Mouse (Mus musculus) midbrain, embryonic 16.5 days (tissue): Measurements from ENCODE around the gene Gm20683. TPM values are rescaled to one million over a fixed set of nuclear protein-coding genes. Genes with fewer than 3 reads are reported as not detected.

Experiments
- ATAC-seq: fragments of 200-750 bp; cut with Nextera tagmentation; 2 replicates; pipeline ENCODE4 v1.8.0; 2017; ENCODE audit warnings: moderate TSS enrichment
- H3K27ac ChIP-seq: fragments of 300-500 bp; sonication (generic); 2 replicates; pipeline ENCODE4 v1.5.1; 2014; ENCODE audit warnings: mild to moderate bottlenecking, low read length, mixed read lengths
- H3K27me3 ChIP-seq: fragments of 300-500 bp; sonication (generic); 2 replicates; pipeline ENCODE4 v1.6.1; 2014; ENCODE audit warnings: low read depth, low read length, mixed read lengths; ENCODE audit not compliant: control insufficient read depth, insufficient read depth
- H3K36me3 ChIP-seq: fragments of 300-500 bp; sonication (generic); 2 replicates; pipeline ENCODE4 v1.6.1; 2014; ENCODE audit warnings: mild to moderate bottlenecking, low read length, moderate library complexity, mixed read lengths; ENCODE audit not compliant: control insufficient read depth, insufficient read depth
- H3K4me1 ChIP-seq: fragments of 300-500 bp; sonication (generic); 2 replicates; pipeline ENCODE4 v1.6.1; 2014; ENCODE audit warnings: mild to moderate bottlenecking, low read length, mixed read lengths; ENCODE audit not compliant: control insufficient read depth, insufficient read depth
- H3K4me2 ChIP-seq: fragments of 300-500 bp; sonication (generic); 2 replicates; pipeline ENCODE4 v1.6.1; 2014; ENCODE audit warnings: mild to moderate bottlenecking, low read length, mixed read lengths
- H3K4me3 ChIP-seq: fragments of 300-500 bp; sonication (generic); 2 replicates; pipeline ENCODE4 v1.5.1; 2014; ENCODE audit warnings: low read depth, mild to moderate bottlenecking, low read length, moderate library complexity, mixed read lengths
- H3K9ac ChIP-seq: fragments of 300-500 bp; sonication (generic); 2 replicates; pipeline ENCODE4 v1.6.1; 2014; ENCODE audit warnings: low read depth, low read length, mixed read lengths
- H3K9me3 ChIP-seq: fragments of 300-500 bp; sonication (generic); replicated peaks from 2 replicates; pipeline ENCODE4 v1.6.1; 2014; ENCODE audit warnings: mild to moderate bottlenecking, low read length, mixed read lengths; ENCODE audit not compliant: control insufficient read depth, poor library complexity, severe bottlenecking
- WGBS: fragments of 180-500 bp; shearing (Covaris S2); extraction: QIAGEN DNeasy Blood & Tissue Kit; methylation state at CpG from one replicate; pipeline ENCODE4 v1.1.7; 2014; 5-methylcytosine and 5-hydroxymethylcytosine counted together
- polyA plus RNA-seq: library from polyadenylated mRNA; unstranded; fragments of >200 nt; fragmentation: Nextera tagmentation; extraction: Ambion mirVana; gene quantifications from 2 replicates; pipeline ENCODE4 v1.2.1, GENCODE M21; 2015

Gene Gm20683
- polyA plus RNA-seq, 1 experiment from 2014 or later: 14.5 TPM

DNA sequence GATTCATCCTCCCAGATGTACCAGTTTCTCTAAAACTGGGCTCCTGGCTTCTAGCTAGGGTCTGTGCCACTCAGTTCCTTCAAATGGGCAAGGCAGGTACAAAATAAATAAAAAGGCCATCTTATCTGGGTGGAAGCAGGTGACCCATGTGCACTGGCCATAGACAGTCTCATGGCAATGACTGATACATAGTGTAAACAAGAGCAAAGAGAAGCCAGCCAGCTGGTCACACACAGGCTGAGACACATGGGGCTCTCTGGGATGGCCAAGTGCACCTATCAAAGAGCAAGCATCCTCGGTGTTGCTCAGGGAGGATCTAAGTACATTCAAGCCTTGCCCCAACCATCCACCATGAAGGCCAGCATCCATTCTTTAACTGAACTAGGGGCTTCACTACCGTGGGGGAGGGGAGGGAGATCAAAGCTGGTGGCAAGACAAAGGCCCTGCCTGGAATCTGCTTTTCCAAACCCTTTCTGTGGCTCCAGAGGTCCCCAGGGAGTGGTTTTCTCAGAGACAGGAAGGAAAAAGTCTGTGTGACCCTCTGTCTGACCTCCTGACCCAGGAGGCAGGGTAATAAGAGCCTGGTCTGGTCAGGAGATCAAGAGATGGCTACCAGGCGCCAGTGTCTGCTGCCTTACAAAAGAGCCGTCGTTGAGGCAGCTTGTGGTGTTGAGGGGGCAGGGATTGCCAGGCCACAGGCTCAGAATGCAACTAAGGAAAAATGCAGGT is 39.5 kb upstream of the Gm20683 start:
- WGBS: 11% methylated on average over 5 of the region's 5 CpGs
- H3K9me3 ChIP-seq: no peaks in the 10 kb centered on the region
- no peak overlapping the region for H3K4me2 ChIP-seq
- peak overlapping the region; percentile 58 for H3K27ac ChIP-seq
- peaks cover 17% of the 10 kb centered on the region for H3K4me1 ChIP-seq
- no peaks in the 10 kb centered on the region for H3K27me3 ChIP-seq
- no peak overlapping the region for H3K4me3 ChIP-seq
- H3K36me3 ChIP-seq: peaks cover 19% of the 10 kb centered on the region
- H3K9ac ChIP-seq: peak overlapping the region; percentile 42; the same call in 1 of the 2 replicates
- no peak for ATAC-seq

GRCm38 (mm10) chr17:25880196-25880910 is 38.8 kb upstream of the Gm20683 start, which contains the start of gene Wfikkn1:
TSS of gene Wfikkn1 (minus strand) at chr17:25880858.
- Histone ChIP-seq H3K4me1 (peaks cover 19% of the 10 kb centered on the region), H3K4me3 (no peak within 1 kb of the TSS), H3K27me3 (no peaks in the 10 kb centered on the region), H3K9ac (peak within 1 kb of the TSS; percentile 42; the same call in 1 of the 2 replicates), H3K36me3 (peaks cover 19% of the 10 kb centered on the region), H3K9me3 (no peaks in the 10 kb centered on the region), H3K27ac (peak within 1 kb of the TSS; percentile 58), H3K4me2 (no peak within 1 kb of the TSS)
- WGBS: 24% methylated on average over 5 of the region's 5 CpGs
- no peak for ATAC-seq

- WGBS: 61% methylated on average over 8 of the region's 8 CpGs
- no peak overlapping the region for H3K4me3 ChIP-seq
- no peaks in the 10 kb centered on the region for H3K9me3 ChIP-seq
- peaks cover 19% of the 10 kb centered on the region for H3K36me3 ChIP-seq
- no peaks in the 10 kb centered on the region for H3K27me3 ChIP-seq
- H3K4me1 ChIP-seq: peaks cover 19% of the 10 kb centered on the region
- no peak for ATAC-seq
- no peak overlapping the region for H3K27ac ChIP-seq
- H3K4me2 ChIP-seq: no peak overlapping the region
- H3K9ac ChIP-seq: no peak overlapping the region
These were observed 38.2 kb upstream of the Gm20683 start for GRCm38 (mm10) chr17:25879750-25880149.

DNA sequence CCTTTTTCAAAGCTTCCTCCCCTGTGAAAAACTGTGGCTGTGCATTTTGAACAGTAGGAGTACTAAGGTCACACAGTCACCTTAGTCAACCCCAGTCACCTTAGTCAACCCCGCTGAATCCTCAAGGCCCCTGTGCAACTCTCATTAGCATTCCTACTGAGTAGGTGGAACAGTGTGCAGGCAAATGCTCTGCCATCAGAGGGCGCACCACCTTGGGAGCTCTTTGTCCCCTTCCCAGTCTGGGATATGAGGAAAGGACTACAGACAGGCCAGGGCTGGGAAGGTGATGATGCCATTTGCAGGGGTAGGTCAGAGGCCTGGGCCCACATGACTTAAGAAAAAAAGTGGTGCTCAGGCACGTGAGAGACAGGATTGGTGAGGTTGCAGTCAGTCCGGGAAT is 37.7 kb upstream of the Gm20683 start:
- no peaks in the 10 kb centered on the region for H3K27me3 ChIP-seq
- peaks cover 19% of the 10 kb centered on the region for H3K36me3 ChIP-seq
- H3K4me1 ChIP-seq: peaks cover 19% of the 10 kb centered on the region
- no peak overlapping the region for H3K4me3 ChIP-seq
- H3K9ac ChIP-seq: no peak overlapping the region
- H3K27ac ChIP-seq: no peak overlapping the region
- H3K4me2 ChIP-seq: no peak overlapping the region
- ATAC-seq: no peak
- H3K9me3 ChIP-seq: no peaks in the 10 kb centered on the region
- 42% methylated on average over 4 of the region's 4 CpGs for WGBS

DNA sequence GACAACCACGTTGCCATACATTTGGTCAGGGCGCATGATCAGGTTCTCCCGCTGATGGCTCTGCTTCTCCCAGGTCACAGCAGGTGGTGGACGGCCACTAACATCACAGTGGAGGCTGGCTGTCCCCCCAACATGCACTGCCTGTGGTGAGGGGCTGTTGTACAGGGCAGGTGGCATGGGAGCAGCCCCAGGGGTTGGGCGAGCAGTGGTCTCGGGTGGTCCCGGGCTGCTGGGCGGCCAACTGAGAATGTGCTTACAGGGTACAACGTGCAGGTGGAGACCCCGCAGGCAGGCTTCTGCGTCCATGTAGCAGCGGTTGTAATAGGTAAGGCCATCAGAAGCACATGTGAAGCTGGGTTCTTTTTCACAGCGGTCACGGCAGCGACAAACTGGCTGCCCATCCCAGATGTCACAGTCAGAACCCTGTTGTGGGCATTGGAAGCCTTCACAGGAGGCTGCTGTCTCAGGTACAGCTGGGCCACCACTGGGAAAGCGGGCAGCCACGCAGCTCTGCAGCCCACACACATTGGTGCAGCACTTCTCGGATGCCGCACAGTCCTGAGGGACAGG is 37.1 kb upstream of the Gm20683 start:
- no peak overlapping the region for H3K9ac ChIP-seq
- H3K9me3 ChIP-seq: no peaks in the 10 kb centered on the region
- H3K27me3 ChIP-seq: no peaks in the 10 kb centered on the region
- H3K4me1 ChIP-seq: peaks cover 22% of the 10 kb centered on the region
- no peak overlapping the region for H3K4me3 ChIP-seq
- H3K36me3 ChIP-seq: peaks cover 18% of the 10 kb centered on the region
- 84% methylated on average over 19 of the region's 19 CpGs for WGBS
- ATAC-seq: no peak
- H3K4me2 ChIP-seq: no peak overlapping the region
- no peak overlapping the region for H3K27ac ChIP-seq

DNA sequence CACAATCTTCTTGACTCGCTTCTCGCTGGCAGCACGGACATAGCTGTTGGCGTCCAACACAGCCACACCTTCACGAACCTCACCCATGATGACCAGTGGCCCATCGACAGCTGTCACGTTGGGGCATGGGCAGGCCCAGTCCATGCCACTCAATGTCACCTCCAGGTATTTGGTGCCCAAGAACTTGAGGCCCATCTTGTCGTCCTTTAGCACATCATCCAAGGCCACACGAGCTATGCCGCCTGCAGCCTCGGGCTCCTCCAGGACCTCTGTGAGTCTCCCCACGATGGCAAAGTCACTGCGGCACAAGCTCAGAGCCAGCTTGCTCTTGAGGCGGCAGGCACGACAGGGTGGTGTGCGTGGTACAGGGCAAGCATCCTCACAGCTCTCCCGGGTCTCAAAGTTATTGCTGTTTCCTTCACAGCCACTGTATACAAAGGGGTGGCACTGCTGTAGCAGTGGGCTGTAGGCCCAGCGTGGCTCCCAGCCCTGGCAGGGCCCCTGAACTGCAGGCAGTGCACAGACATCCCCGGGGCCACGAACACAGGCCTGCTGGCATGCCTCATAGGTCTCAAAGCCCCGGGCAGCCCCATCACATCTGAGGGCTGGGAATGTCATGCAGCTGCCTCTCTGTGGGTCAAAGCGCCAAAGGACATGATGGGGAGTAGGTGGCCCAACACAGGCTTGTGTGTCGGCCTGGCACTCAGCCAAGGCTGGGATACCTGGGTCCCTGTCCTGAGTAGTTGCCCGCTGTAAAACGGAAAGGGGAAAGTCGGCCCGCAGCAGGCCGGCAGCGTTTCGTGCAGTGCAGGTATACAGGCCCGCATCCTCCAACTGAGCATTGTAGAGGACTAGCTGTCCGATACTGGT is 36.4 kb upstream of the Gm20683 start:
- no peak for ATAC-seq
- 91% methylated on average over 32 of the region's 32 CpGs for WGBS
- H3K27ac ChIP-seq: no peak overlapping the region
- no peak overlapping the region for H3K9ac ChIP-seq
- no peaks in the 10 kb centered on the region for H3K9me3 ChIP-seq
- peaks cover 23% of the 10 kb centered on the region for H3K4me1 ChIP-seq
- no peak overlapping the region for H3K4me2 ChIP-seq
- H3K27me3 ChIP-seq: no peaks in the 10 kb centered on the region
- peaks cover 11% of the 10 kb centered on the region for H3K36me3 ChIP-seq
- no peak overlapping the region for H3K4me3 ChIP-seq

- ATAC-seq: no peak
- Histone ChIP-seq H3K9me3 (no peaks in the 10 kb centered on the region), H3K27me3 (no peaks in the 10 kb centered on the region), H3K36me3 (peaks cover 11% of the 10 kb centered on the region), H3K4me1 (peaks cover 23% of the 10 kb centered on the region), H3K9ac (no peak overlapping the region), H3K4me2 (peak overlapping the region; percentile 77), H3K27ac (no peak overlapping the region), H3K4me3 (no peak overlapping the region)
- WGBS: 94% methylated on average over 3 of the region's 3 CpGs
These were observed 35.5 kb upstream of the Gm20683 start for GRCm38 (mm10) chr17:25877025-25877424.

- peak overlapping the region; percentile 62 for H3K4me3 ChIP-seq
- peak overlapping the region; percentile 93 for H3K27ac ChIP-seq
- peak overlapping the region; percentile 77 for H3K4me2 ChIP-seq
- WGBS: 57% methylated on average over 10 of the region's 10 CpGs
- no peaks in the 10 kb centered on the region for H3K27me3 ChIP-seq
- peaks cover 11% of the 10 kb centered on the region for H3K36me3 ChIP-seq
- H3K9me3 ChIP-seq: no peaks in the 10 kb centered on the region
- no peak for ATAC-seq
- peaks cover 23% of the 10 kb centered on the region for H3K4me1 ChIP-seq
- peak overlapping the region; percentile 85 for H3K9ac ChIP-seq
These were observed 34.9 kb upstream of the Gm20683 start for GRCm38 (mm10) chr17:25876347-25876915.
